Mouse (Mus musculus): ENCODE results near the gene Elk1.

Elk1 gene

GRCm38 (mm10) chrX:20950191-20950880 is at the start of gene Elk1:
Gene Elk1 (minus strand): TSS chrX:20950608.
- peak; percentile 81 for DNase-seq (ENCODE audit: low spot score)

GRCm38 (mm10) chrX:20980901-20981300 is 30.5 kb upstream of the Elk1 start:
- no peak for DNase-seq (ENCODE audit: low spot score)

- peak; percentile 91 for DNase-seq (ENCODE audit: low spot score)
These were observed 11.3 kb upstream of the Elk1 start, which contains the start of gene Uxt for GRCm38 (mm10) chrX:20961477-20962378. Gene Uxt (minus strand): TSS chrX:20962017.

- peak; percentile 57 for DNase-seq (ENCODE audit: low spot score)
These were observed 4.4 kb downstream of the Elk1 start for GRCm38 (mm10) chrX:20946055-20946454.

- DNase-seq (ENCODE audit: low spot score): no peak
These were observed 18.4 kb downstream of the Elk1 start for GRCm38 (mm10) chrX:20931963-20932362.

- no peak for DNase-seq (ENCODE audit: low spot score)
These were observed 19.0 kb downstream of the Elk1 start, which contains the start of gene Cfp for GRCm38 (mm10) chrX:20931364-20931763. Gene Cfp (minus strand): TSS chrX:20931555.

GRCm38 (mm10) chrX:20929859-20930258 is 20.5 kb downstream of the Elk1 start:
- DNase-seq (ENCODE audit: low spot score): no peak

GRCm38 (mm10) chrX:20924976-20925375 is 25.4 kb downstream of the Elk1 start:
- no peak for DNase-seq (ENCODE audit: low spot score)

- DNase-seq (ENCODE audit: low spot score): no peak
These were observed 26.9 kb downstream of the Elk1 start for GRCm38 (mm10) chrX:20923506-20923905.

- no peak for DNase-seq (ENCODE audit: low spot score)
These were observed 29.0 kb downstream of the Elk1 start for GRCm38 (mm10) chrX:20921366-20921765.

- DNase-seq (ENCODE audit: low spot score): peak; percentile 76
These were observed 29.5 kb downstream of the Elk1 start, which contains the start of gene Syn1 for GRCm38 (mm10) chrX:20920844-20921364. Gene Syn1 (minus strand): TSS chrX:20921004.

- no peak for DNase-seq (ENCODE audit: low spot score)
These were observed 30.1 kb downstream of the Elk1 start for GRCm38 (mm10) chrX:20920249-20920843.

- DNase-seq (ENCODE audit: low spot score): no peak
These were observed 35.3 kb downstream of the Elk1 start for GRCm38 (mm10) chrX:20915075-20915474.

- no peak for DNase-seq (ENCODE audit: low spot score)
These were observed 36.7 kb downstream of the Elk1 start for GRCm38 (mm10) chrX:20913726-20914125.

GRCm38 (mm10) chrX:20910074-20910473 is 40.3 kb downstream of the Elk1 start:
- no peak for DNase-seq (ENCODE audit: low spot score)

Measured in testis, postnatal 10 days (tissue).